Mouse (Mus musculus): ENCODE results near the gene Camkk2. TPM values are rescaled to one million over a fixed set of nuclear protein-coding genes. Genes with fewer than 3 reads are reported as not detected.

Gene Camkk2
- polyA plus RNA-seq, 1 experiment: 212 TPM

- no peaks in the 10 kb centered on the region for H3K27me3 ChIP-seq (ENCODE audit: control insufficient read depth, insufficient read depth, low read length)
- H3K4me1 ChIP-seq (ENCODE audit: control insufficient read depth, insufficient read depth, low read length): no peaks in the 10 kb centered on the region
- H3K4me3 ChIP-seq (replicated peaks; ENCODE audit: insufficient read depth, low read depth, low read length): no peak overlapping the region
- 92% methylated on average over 6 of the region's 6 CpGs for WGBS
- H3K27ac ChIP-seq (ENCODE audit: insufficient read depth, low read length): no peak overlapping the region
- TF ChIP-seq POLR2A (IDR thresholded peaks at IDR 0.05; ENCODE audit: borderline replicate concordance, insufficient read depth, low read length) (no peak), CTCF (IDR thresholded peaks at IDR 0.05; ENCODE audit: borderline replicate concordance, insufficient read depth, low read depth, low read length) (no peak)
- no peak for DNase-seq
Measured at GRCm38 (mm10) chr5:122708819-122709218, 70.4 kb downstream of the Camkk2 start.

- Histone ChIP-seq H3K4me1 (ENCODE audit: control insufficient read depth, insufficient read depth, low read length) (no peaks in the 10 kb centered on the region), H3K4me3 (replicated peaks; ENCODE audit: insufficient read depth, low read depth, low read length) (peak within 1 kb of the TSS; percentile 74), H3K27ac (ENCODE audit: insufficient read depth, low read length) (peak within 1 kb of the TSS; percentile 71), H3K27me3 (ENCODE audit: control insufficient read depth, insufficient read depth, low read length) (no peaks in the 10 kb centered on the region)
- DNase-seq: peak; percentile 82 to 84
- WGBS: under 1% methylated on average over 66 of the region's 66 CpGs
- TF ChIP-seq POLR2A (IDR thresholded peaks at IDR 0.05; ENCODE audit: borderline replicate concordance, insufficient read depth, low read length) (peak; percentile 61), CTCF (IDR thresholded peaks at IDR 0.05; ENCODE audit: borderline replicate concordance, insufficient read depth, low read depth, low read length) (no peak)
Measured at GRCm38 (mm10) chr5:122707276-122708181, 71.7 kb downstream of the Camkk2 start, which contains the start of gene P2rx4. TSS of gene P2rx4 (plus strand) at chr5:122707544.

- no peak for TF ChIP-seq CTCF (IDR thresholded peaks at IDR 0.05; ENCODE audit: borderline replicate concordance, insufficient read depth, low read depth, low read length)
- no peak for TF ChIP-seq POLR2A (IDR thresholded peaks at IDR 0.05; ENCODE audit: borderline replicate concordance, insufficient read depth, low read length)
- Histone ChIP-seq H3K4me1 (ENCODE audit: control insufficient read depth, insufficient read depth, low read length) (no peaks in the 10 kb centered on the region), H3K4me3 (replicated peaks; ENCODE audit: insufficient read depth, low read depth, low read length) (peak overlapping the region; percentile 74), H3K27me3 (ENCODE audit: control insufficient read depth, insufficient read depth, low read length) (no peaks in the 10 kb centered on the region), H3K27ac (ENCODE audit: insufficient read depth, low read length) (peak overlapping the region; percentile 71)
- WGBS: 35% methylated on average over 5 of the region's 5 CpGs
- DNase-seq: no peak
Measured at GRCm38 (mm10) chr5:122706917-122707275, 72.3 kb downstream of the Camkk2 start.

- Histone ChIP-seq H3K4me3 (replicated peaks; ENCODE audit: insufficient read depth, low read depth, low read length) (no peak overlapping the region), H3K4me1 (ENCODE audit: control insufficient read depth, insufficient read depth, low read length) (no peaks in the 10 kb centered on the region), H3K27me3 (ENCODE audit: control insufficient read depth, insufficient read depth, low read length) (no peaks in the 10 kb centered on the region), H3K27ac (ENCODE audit: insufficient read depth, low read length) (no peak overlapping the region)
- 82% methylated on average over 3 of the region's 3 CpGs for WGBS
- TF ChIP-seq POLR2A (IDR thresholded peaks at IDR 0.05; ENCODE audit: borderline replicate concordance, insufficient read depth, low read length) (no peak), CTCF (IDR thresholded peaks at IDR 0.05; ENCODE audit: borderline replicate concordance, insufficient read depth, low read depth, low read length) (no peak)
- DNase-seq: no peak
Measured at GRCm38 (mm10) chr5:122705174-122705573, 74.0 kb downstream of the Camkk2 start.

GRCm38 (mm10) chr5:122704571-122704970 is 74.6 kb downstream of the Camkk2 start:
- H3K4me3 ChIP-seq (replicated peaks; ENCODE audit: insufficient read depth, low read depth, low read length): no peak overlapping the region
- H3K27ac ChIP-seq (ENCODE audit: insufficient read depth, low read length): no peak overlapping the region
- TF ChIP-seq POLR2A (IDR thresholded peaks at IDR 0.05; ENCODE audit: borderline replicate concordance, insufficient read depth, low read length): no peak
- no peak for TF ChIP-seq CTCF (IDR thresholded peaks at IDR 0.05; ENCODE audit: borderline replicate concordance, insufficient read depth, low read depth, low read length)
- no peak for DNase-seq
- no peaks in the 10 kb centered on the region for H3K27me3 ChIP-seq (ENCODE audit: control insufficient read depth, insufficient read depth, low read length)
- WGBS: 88% methylated on average over 4 of the region's 4 CpGs
- no peaks in the 10 kb centered on the region for H3K4me1 ChIP-seq (ENCODE audit: control insufficient read depth, insufficient read depth, low read length)

GRCm38 (mm10) chr5:122703574-122703973 is 75.6 kb downstream of the Camkk2 start:
- TF ChIP-seq POLR2A (IDR thresholded peaks at IDR 0.05; ENCODE audit: borderline replicate concordance, insufficient read depth, low read length) (no peak), CTCF (IDR thresholded peaks at IDR 0.05; ENCODE audit: borderline replicate concordance, insufficient read depth, low read depth, low read length) (no peak)
- whole genome bisulfite sequencing: 89% methylated on average over 2 of the region's 2 CpGs
- Histone ChIP-seq H3K27ac (ENCODE audit: insufficient read depth, low read length) (no peak overlapping the region), H3K4me1 (ENCODE audit: control insufficient read depth, insufficient read depth, low read length) (no peaks in the 10 kb centered on the region), H3K4me3 (replicated peaks; ENCODE audit: insufficient read depth, low read depth, low read length) (no peak overlapping the region), H3K27me3 (ENCODE audit: control insufficient read depth, insufficient read depth, low read length) (no peaks in the 10 kb centered on the region)
- no peak for DNase-seq

- Histone ChIP-seq H3K4me1 (ENCODE audit: control insufficient read depth, insufficient read depth, low read length) (no peaks in the 10 kb centered on the region), H3K4me3 (replicated peaks; ENCODE audit: insufficient read depth, low read depth, low read length) (no peak overlapping the region), H3K27me3 (ENCODE audit: control insufficient read depth, insufficient read depth, low read length) (no peaks in the 10 kb centered on the region), H3K27ac (ENCODE audit: insufficient read depth, low read length) (no peak overlapping the region)
- no peak for TF ChIP-seq POLR2A (IDR thresholded peaks at IDR 0.05; ENCODE audit: borderline replicate concordance, insufficient read depth, low read length)
- DNase-seq: no peak
- 64% methylated on average over 6 of the region's 6 CpGs for WGBS
Measured at GRCm38 (mm10) chr5:122702156-122702555, 77.1 kb downstream of the Camkk2 start.

GRCm38 (mm10) chr5:122700837-122701212 is 78.4 kb downstream of the Camkk2 start:
- H3K4me3 ChIP-seq (replicated peaks; ENCODE audit: insufficient read depth, low read depth, low read length): no peak overlapping the region
- TF ChIP-seq POLR2A (IDR thresholded peaks at IDR 0.05; ENCODE audit: borderline replicate concordance, insufficient read depth, low read length): no peak
- TF ChIP-seq CTCF (IDR thresholded peaks at IDR 0.05; ENCODE audit: borderline replicate concordance, insufficient read depth, low read depth, low read length): no peak
- no peak for DNase-seq
- no peaks in the 10 kb centered on the region for H3K4me1 ChIP-seq (ENCODE audit: control insufficient read depth, insufficient read depth, low read length)
- 80% methylated on average over 5 of the region's 5 CpGs for WGBS
- H3K27ac ChIP-seq (ENCODE audit: insufficient read depth, low read length): no peak overlapping the region
- H3K27me3 ChIP-seq (ENCODE audit: control insufficient read depth, insufficient read depth, low read length): no peaks in the 10 kb centered on the region
